Mouse (Mus musculus) kidney, adult 2 months (tissue): ENCODE measurements around the gene Olfr610. TPM values are rescaled to one million over a fixed set of nuclear protein-coding genes. Genes with fewer than 3 reads are reported as not detected.
"Not testable (repeated sequence)": the region's sequence is repeated elsewhere in the genome, so short reads cannot be mapped to it uniquely, and the experiment has no call there.

Source experiments
- DNase-seq: peaks from one replicate; pipeline ENCODE4 v3.0.0; 2021
- H3K27ac ChIP-seq: fragments of 200-500 bp; 2 replicates; pipeline ENCODE4 v1.5.1; 2012; ENCODE audit warnings: low read depth, low read length, control low read depth, inconsistent platforms; ENCODE audit not compliant: insufficient read depth
- H3K27me3 ChIP-seq: fragments of 200-500 bp; replicated peaks from 2 replicates; pipeline ENCODE4 v1.6.1; 2012; ENCODE audit warnings: mild to moderate bottlenecking, moderate library complexity, low read length, inconsistent platforms; ENCODE audit not compliant: control insufficient read depth, insufficient read depth
- H3K36me3 ChIP-seq: fragments of 200-500 bp; 2 replicates; pipeline ENCODE4 v1.6.1; 2012; ENCODE audit warnings: mild to moderate bottlenecking, moderate library complexity, low read length, inconsistent platforms; ENCODE audit not compliant: control insufficient read depth, insufficient read depth
- H3K4me1 ChIP-seq: fragments of 200-500 bp; 2 replicates; pipeline ENCODE4 v1.6.1; 2011; ENCODE audit warnings: low read length; ENCODE audit not compliant: control insufficient read depth, insufficient read depth
- H3K4me3 ChIP-seq: fragments of 200-500 bp; 2 replicates; pipeline ENCODE4 v1.5.1; 2011; ENCODE audit warnings: mild to moderate bottlenecking, low read depth, low read length, control low read depth; ENCODE audit not compliant: insufficient read depth
- CTCF ChIP-seq: fragments of 200-500 bp; conservative IDR thresholded peaks from 2 replicates; pipeline ENCODE4 v1.5.1; 2011; ENCODE audit warnings: low read depth, mild to moderate bottlenecking, control low read depth, low read length, moderate library complexity, mixed read lengths; ENCODE audit not compliant: insufficient read depth, insufficient read length
- POLR2A ChIP-seq: fragments of 200-500 bp; IDR thresholded peaks from one replicate; pipeline ENCODE4 v1.6.1; 2011; ENCODE audit warnings: low read depth, low read length, control low read depth
- WGBS: fragments of 180-500 bp; shearing (Covaris S2); methylation state at CpG from one replicate; pipeline ENCODE4 v1.1.7; 2018; 5-methylcytosine and 5-hydroxymethylcytosine counted together
- polyA plus RNA-seq: library from polyadenylated mRNA; depleted of rRNA; stranded (reverse); fragments of >200 nt; gene quantifications from 2 replicates; pipeline ENCODE4 v1.2.3, GENCODE M21; 2012; rRNA removed

Olfr610 gene
- polyA plus RNA-seq, result not detected in 2 replicates

DNA sequence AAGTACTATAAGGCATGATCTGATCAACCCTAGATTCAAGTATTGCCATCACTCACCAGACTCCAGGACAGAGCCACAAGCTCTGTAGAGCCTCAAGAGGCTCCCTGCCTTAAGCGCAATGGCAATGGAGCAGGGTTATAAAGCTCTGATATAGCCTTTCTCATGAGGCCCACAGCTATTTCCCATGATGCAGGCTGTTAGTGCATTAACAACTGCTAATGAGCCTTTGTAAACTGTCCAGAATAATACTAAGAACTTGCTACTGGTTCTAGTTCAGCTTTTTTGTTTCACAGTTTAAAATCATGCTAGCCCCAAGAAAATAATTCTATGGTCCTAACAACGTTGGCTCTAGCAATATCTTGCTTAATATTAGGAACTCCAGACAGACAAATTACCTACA lies at the start of gene Olfr610:
Gene Olfr610 (minus strand): TSS at position 101 of the 400 bp plus-strand sequence.
- Histone ChIP-seq H3K4me1 (no peaks in the 10 kb centered on the region), H3K4me3 (no peak within 1 kb of the TSS), H3K27ac (no peak within 1 kb of the TSS), H3K36me3 (no peaks in the 10 kb centered on the region), H3K27me3 (no peaks in the 10 kb centered on the region)
- DNase-seq, result no peak
- 85% methylated on average over 2 of the region's 2 CpGs for WGBS
- no peak for TF ChIP-seq POLR2A
- no peak for TF ChIP-seq CTCF

DNA sequence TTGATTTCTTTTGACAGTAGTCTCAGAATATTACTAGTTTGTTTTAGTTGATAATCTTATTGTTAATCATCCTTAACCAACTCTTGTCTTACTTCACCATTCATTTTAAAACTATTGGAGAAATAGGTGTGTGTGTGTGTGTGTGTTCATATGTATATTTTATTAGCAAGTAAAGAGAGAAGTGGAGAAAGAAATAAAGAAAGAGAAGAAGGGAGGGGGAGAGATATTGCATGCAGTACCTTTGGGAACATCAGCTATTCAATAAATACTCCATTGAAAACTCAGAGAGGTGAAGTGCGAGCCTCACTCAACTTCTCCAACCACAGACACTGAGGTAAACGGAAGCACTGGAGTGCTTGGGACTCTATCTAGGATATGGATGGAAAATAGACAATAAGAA lies 43.9 kb upstream of the Olfr610 start, which contains the start of gene Olfr615:
Gene Olfr615 (plus strand): TSS at position 301 of the 400 bp plus-strand sequence.
- H3K36me3 ChIP-seq, result no peaks in the 10 kb centered on the region
- no peak within 1 kb of the TSS for H3K4me3 ChIP-seq
- H3K27me3 ChIP-seq, result no peaks in the 10 kb centered on the region
- H3K4me1 ChIP-seq, result no peaks in the 10 kb centered on the region
- WGBS, result 84% methylated on average over 2 of the region's 2 CpGs
- DNase-seq, result no peak
- H3K27ac ChIP-seq, result no peak within 1 kb of the TSS
- TF ChIP-seq POLR2A (no peak), CTCF (no peak)

DNA sequence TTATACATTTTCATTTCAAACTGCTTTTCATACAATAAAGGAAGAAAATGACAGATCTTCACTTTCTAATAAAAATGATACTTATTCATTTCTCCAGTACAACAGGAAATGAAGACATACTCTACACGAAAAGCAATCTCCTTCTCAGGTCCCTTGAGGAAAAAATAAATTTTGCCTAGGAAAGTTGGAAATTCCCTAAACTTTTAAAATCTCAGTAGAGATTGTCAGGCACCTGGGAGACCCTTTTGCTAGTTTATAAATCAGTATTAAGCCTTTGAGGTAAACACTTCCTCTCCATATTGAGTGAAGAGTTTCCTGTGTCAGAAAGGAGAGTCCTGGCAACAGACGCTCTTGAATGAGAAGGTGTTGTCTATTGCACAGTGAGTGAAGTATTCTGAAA lies 35.9 kb upstream of the Olfr610 start, which contains the start of gene Olfr613:
Gene Olfr613 (plus strand): TSS at position 301 of the 400 bp plus-strand sequence.
- DNase-seq, result no peak
- H3K36me3 ChIP-seq, result no peaks in the 10 kb centered on the region
- no peak within 1 kb of the TSS for H3K27ac ChIP-seq
- WGBS, result 66% methylated on average over 2 of the region's 2 CpGs
- H3K4me3 ChIP-seq, result no peak within 1 kb of the TSS
- no peaks in the 10 kb centered on the region for H3K4me1 ChIP-seq
- H3K27me3 ChIP-seq, result no peaks in the 10 kb centered on the region
- no peak for TF ChIP-seq POLR2A
- no peak for TF ChIP-seq CTCF

DNA sequence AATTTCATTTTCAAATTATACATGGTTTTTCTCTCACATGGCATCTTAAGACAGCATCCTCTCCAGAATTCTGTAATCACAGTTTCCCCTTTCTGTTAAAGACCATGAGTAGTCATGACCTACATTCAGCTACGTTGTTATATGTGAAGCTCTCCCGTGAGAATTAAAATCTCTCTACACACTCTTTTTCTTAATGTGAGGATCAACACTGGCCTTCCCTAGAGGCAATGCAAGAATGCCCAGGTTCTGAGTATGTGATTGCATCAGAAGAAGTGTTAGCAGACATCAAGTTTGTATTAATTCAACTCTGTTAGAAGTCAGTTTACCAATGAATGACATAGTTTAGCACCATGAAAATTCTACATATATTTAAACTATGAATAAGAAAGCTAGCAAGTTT lies 30.7 kb upstream of the Olfr610 start, which contains the start of gene Olfr612:
Gene Olfr612 (minus strand): TSS at position 101 of the 400 bp plus-strand sequence.
- WGBS, result 79% methylated on average over 2 of the region's 2 CpGs
- not testable (repeated sequence) for H3K4me3 ChIP-seq, H3K4me1 ChIP-seq, H3K36me3 ChIP-seq, DNase-seq, H3K27me3 ChIP-seq, H3K27ac ChIP-seq

DNA sequence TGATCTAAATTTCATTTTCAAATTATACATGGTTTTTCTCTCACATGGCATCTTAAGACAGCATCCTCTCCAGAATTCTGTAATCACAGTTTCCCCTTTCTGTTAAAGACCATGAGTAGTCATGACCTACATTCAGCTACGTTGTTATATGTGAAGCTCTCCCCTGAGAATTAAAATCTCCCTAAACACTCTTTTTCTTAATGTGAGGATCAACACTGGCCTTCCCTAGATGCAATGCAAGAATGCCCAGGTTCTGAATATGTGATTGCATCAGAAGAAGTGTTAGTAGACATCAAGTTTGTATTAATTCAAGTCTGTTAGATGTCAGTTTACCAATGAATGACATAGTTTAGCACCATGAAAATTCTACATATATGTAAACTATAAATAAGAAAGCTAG lies 8.8 kb upstream of the Olfr610 start, which contains the start of gene Olfr611:
Gene Olfr611 (minus strand): TSS at position 101 of the 400 bp plus-strand sequence.
- not testable (repeated sequence) for H3K36me3 ChIP-seq, H3K27me3 ChIP-seq, H3K4me3 ChIP-seq, H3K4me1 ChIP-seq, DNase-seq, H3K27ac ChIP-seq
- WGBS, result 67% methylated on average over 1 of the region's 1 CpGs

DNA sequence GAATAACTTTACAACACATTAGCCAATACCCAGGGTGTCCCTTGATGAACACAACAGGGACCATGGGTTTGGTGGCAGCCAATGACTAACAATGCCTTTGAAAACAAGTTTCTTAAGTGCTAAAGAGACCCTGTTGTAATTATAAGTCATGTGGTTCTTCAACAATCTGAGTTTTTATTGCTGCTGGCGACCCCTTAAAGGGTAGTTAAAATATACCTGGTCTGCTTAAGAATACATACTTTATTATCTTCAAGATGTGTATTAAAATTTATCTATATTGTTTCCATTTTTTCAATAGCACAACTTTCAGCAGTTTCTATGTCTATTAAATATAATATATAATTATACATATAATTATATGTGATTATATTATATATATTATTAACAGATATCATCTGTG lies 14.0 kb downstream of the Olfr610 start, which contains the start of gene Olfr609:
Gene Olfr609 (minus strand): TSS at position 101 of the 400 bp plus-strand sequence.
- WGBS, result 43% methylated on average over 1 of the region's 1 CpGs
- no peak within 1 kb of the TSS for H3K4me3 ChIP-seq
- H3K27ac ChIP-seq, result no peak within 1 kb of the TSS
- H3K36me3 ChIP-seq, result no peaks in the 10 kb centered on the region
- no peaks in the 10 kb centered on the region for H3K4me1 ChIP-seq
- no peak for TF ChIP-seq CTCF
- TF ChIP-seq POLR2A, result no peak
- H3K27me3 ChIP-seq, result no peaks in the 10 kb centered on the region
- DNase-seq, result no peak

DNA sequence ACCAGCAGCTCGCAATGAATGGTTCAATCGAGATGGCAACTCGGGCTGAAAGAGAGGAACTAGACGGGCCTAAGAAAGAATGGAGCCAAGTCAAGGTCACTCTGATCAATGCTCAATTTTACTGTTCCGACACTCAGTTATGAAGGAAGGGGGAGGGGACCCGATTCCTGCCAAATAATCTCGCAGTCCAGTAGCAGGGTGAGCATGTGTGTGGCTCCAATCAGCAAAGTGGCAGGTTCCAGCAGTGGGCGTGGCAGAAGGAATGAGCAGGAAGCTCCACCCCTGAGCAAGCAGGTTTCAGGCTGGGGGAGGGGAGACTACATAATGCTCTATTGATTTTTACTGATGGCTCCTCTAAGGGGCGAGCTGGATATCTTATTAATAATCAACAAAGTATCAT lies 34.8 kb downstream of the Olfr610 start:
- DNase-seq, result peak; percentile 12
- H3K4me1 ChIP-seq, H3K36me3 ChIP-seq, H3K27ac ChIP-seq, H3K27me3 ChIP-seq, H3K4me3 ChIP-seq: not testable (repeated sequence)
- 76% methylated on average over 9 of the region's 9 CpGs for WGBS

DNA sequence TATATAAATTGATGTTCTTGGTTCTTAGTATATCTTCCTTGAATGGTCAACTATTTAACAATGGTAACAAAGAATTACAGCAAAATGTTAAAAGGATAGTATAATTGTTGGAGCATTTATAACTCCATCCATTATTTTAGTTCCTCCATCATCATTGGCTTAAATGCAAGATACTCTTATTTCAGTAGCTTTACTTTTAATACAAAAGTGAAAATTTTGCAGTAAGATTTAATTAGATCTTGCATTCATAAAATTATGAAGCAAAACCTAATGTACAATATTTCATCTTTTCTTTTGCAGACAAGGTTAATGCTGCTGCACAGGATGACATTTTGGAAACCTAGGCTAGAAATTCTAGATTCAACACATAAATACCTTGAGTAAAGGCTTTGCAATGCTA lies 42.3 kb downstream of the Olfr610 start, which contains the start of gene Olfr608:
Gene Olfr608 (plus strand): TSS at position 301 of the 400 bp plus-strand sequence.
- DNase-seq, result no peak
- TF ChIP-seq POLR2A (no peak), CTCF (no peak)
- Histone ChIP-seq H3K36me3 (no peaks in the 10 kb centered on the region), H3K4me1 (no peaks in the 10 kb centered on the region), H3K4me3 (no peak within 1 kb of the TSS), H3K27ac (no peak within 1 kb of the TSS), H3K27me3 (no peaks in the 10 kb centered on the region)
